Mouse (Mus musculus): Measurements from ENCODE around the gene Spryd4.
"Not testable (repeated sequence)": the region's sequence is repeated elsewhere in the genome, so short reads cannot be mapped to it uniquely, and the experiment has no call there.

The Spryd4 gene

GRCm38 (mm10) chr10:128225064-128225463 lies 13.5 kb upstream of the Spryd4 start:
- no peak for DNase-seq

- DNase-seq, result peak; percentile 13
Measured at GRCm38 (mm10) chr10:128221533-128222286, 10.1 kb upstream of the Spryd4 start.

DNA sequence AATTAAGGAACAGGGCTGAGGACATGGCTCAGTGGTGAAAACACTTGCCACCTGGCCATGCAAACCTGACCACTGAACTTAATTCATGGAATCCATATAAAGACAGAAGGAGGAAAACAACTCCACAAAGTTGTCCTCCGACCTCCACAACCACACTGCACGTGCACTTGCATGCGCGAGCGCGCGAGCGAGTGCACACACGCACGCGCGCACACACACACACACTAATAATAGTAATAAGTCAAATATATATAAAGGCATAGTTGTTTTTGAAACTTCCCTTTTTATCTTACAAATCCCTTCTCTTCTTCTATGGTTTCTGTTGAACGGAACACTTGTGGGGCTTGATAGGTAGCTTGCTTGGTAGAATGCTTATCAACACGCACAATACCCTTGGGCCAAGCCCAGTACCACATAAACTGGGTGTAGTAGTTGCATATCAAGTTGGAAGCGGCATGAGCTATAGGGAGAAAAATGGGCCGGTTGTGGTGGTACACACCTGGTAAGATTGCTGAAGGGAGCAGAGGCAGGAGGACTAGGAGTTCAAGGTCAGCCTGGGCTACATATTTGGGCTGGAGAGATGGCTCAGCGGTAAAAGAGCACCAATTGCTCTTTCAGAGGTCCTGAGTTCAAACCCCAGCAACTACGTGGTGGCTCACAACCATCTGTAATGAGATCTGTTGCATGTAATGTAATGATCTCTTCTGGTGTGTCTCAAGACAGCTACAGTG lies 6.9 kb upstream of the Spryd4 start:
- DNase-seq, result no peak

GRCm38 (mm10) chr10:128214981-128215380 lies 3.4 kb upstream of the Spryd4 start:
- no peak for DNase-seq

GRCm38 (mm10) chr10:128214112-128214511 lies 2.5 kb upstream of the Spryd4 start:
- not testable (repeated sequence) for DNase-seq

DNA sequence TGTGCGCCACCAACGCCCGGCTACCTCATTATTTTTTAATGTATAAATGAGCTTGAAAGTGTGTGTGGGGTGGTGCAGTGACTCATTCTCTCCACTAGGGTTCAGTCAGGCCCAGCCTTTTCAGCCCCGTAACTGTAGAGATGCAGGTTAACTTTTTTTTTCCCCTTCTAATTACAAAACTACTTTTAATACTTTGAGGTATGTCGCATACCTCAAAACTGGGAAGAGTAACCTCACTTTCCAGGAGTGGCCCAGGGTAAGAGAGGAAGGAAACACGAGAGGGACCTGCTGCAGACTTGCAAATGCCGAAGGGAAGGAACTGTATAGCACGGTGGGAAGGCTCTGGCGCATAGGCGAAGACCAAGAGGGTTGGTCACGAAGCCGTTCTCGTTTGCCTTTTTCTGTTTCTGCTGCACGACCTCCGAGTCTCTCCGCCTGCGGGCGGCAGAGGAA lies 1.3 kb upstream of the Spryd4 start:
- DNase-seq, result peak; percentile 83

GRCm38 (mm10) chr10:128212148-128212547 lies 541 bp upstream of the Spryd4 start:
- DNase-seq, result no peak

- no peak for DNase-seq
Measured at GRCm38 (mm10) chr10:128210954-128211353, 653 bp downstream of the Spryd4 start.

GRCm38 (mm10) chr10:128210131-128210530 lies 1.5 kb downstream of the Spryd4 start:
- DNase-seq, result no peak

GRCm38 (mm10) chr10:128209311-128210009 lies 2.1 kb downstream of the Spryd4 start:
- DNase-seq, result no peak

- no peak for DNase-seq
Measured at GRCm38 (mm10) chr10:128208326-128208725, 3.3 kb downstream of the Spryd4 start.

DNA sequence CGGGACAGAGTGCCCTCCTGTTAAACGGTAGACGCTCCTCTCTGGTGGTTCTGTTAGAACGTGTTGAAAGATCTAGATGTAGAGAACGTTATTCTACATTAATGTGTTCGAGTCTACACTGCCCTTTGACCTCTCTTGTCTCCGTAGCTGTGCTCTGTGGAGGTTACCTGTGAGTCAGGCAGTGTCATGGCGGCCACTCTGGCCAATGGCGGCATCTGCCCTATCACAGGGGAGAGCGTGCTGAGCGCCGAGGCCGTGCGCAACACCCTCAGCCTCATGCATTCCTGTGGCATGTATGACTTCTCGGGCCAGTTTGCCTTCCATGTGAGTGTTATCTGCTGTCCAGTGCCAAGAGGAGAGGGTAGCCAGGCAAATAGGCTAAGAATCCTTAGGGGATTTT lies 6.7 kb downstream of the Spryd4 start:
- DNase-seq, result no peak

GRCm38 (mm10) chr10:128201856-128202255 lies 9.8 kb downstream of the Spryd4 start:
- no peak for DNase-seq

GRCm38 (mm10) chr10:128194551-128195461 lies 16.8 kb downstream of the Spryd4 start:
- DNase-seq, result no peak

- DNase-seq, result peak; percentile 97
Measured at GRCm38 (mm10) chr10:128194024-128194550, 17.5 kb downstream of the Spryd4 start, which contains the start of gene Gls2. Gls2 (plus strand) TSS chr10:128194457.

DNA sequence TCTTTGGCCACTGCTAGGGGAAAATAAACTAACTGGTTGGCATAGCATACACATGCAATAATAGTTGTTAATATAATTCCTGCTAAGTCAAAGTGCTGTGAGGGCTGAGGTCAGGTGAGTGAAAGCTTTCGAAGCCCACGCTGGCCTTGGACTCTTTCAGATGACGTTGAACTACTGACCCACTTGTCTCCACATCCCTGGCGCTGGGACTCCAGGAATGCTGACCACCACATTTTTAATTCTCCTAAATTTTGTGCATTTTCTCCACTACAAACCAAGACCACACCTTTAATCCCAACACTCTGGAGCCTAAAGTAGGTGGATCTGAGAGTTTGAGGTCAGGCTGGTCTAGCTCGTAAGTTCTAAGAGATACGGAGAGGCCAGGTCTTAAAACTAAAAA lies 18.5 kb downstream of the Spryd4 start:
- no peak for DNase-seq

DNA sequence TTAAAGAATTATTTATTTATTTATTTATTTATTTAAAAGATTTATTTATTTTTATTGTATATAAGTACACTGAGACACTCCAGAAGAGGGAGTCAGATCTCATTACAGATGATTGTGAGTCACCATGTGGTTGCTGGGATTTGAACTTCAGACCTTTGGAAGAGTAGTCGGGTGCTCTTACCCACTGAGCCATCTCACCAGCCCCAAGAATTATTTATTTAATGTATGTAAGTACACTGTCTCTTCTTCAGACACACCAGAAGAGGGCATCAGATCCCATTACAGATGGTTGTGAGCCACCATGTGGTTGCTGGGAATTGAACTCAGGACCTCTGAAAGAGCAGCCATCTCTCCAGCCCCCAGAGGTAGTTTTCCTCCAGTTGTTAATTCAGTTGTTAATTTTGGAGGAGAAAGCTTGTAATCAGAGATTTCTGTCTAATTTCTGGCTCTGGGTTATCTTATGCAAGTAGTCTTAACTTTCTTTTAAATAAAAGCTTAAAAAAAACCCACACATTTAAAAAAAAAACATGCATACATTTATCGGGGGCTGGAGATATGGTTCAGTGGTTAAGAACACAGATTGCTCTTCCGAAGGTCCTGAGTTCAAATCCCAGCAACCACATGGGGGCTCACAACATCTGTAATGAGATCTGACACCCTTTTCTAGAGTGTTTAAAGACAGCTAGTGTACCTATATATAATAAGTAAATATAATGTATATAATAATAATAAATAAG lies 19.4 kb downstream of the Spryd4 start:
- not testable (repeated sequence) for DNase-seq

GRCm38 (mm10) chr10:128191472-128191871 lies 20.1 kb downstream of the Spryd4 start:
- DNase-seq, result no peak

GRCm38 (mm10) chr10:128188242-128188877 lies 23.2 kb downstream of the Spryd4 start:
- peak; percentile 84 for DNase-seq

GRCm38 (mm10) chr10:128187181-128187605 lies 24.4 kb downstream of the Spryd4 start:
- no peak for DNase-seq

GRCm38 (mm10) chr10:128185959-128186358 lies 25.6 kb downstream of the Spryd4 start:
- peak; percentile 87 for DNase-seq
